Mouse (Mus musculus) forebrain, embryonic 10.5 days (tissue): Measurements from ENCODE around the gene Sorl1. TPM values are rescaled to one million over a fixed set of nuclear protein-coding genes. Genes with fewer than 3 reads are reported as not detected.
A peak's percentile ranks its signal among the peaks of the same experiment; 100 is the strongest.

Source experiments
- DNase-seq: peaks from one replicate; pipeline ENCODE4 v3.0.0-alpha.2; 2017; ENCODE audit warnings: low spot score; ENCODE audit errors: extremely low spot score
- H3K27ac ChIP-seq: fragments of 300-500 bp; sonication (generic); 2 replicates; pipeline ENCODE4 v1.5.1; 2016; ENCODE audit warnings: mild to moderate bottlenecking
- H3K27me3 ChIP-seq: fragments of 300-500 bp; sonication (generic); 2 replicates; pipeline ENCODE4 v1.6.1; 2016; ENCODE audit warnings: mild to moderate bottlenecking; ENCODE audit not compliant: poor library complexity, severe bottlenecking
- H3K36me3 ChIP-seq: fragments of 300-500 bp; sonication (generic); replicated peaks from 2 replicates; pipeline ENCODE4 v1.6.1; 2016; ENCODE audit warnings: mild to moderate bottlenecking, moderate library complexity
- H3K4me1 ChIP-seq: fragments of 300-500 bp; sonication (generic); 2 replicates; pipeline ENCODE4 v1.6.1; 2016
- H3K4me3 ChIP-seq: fragments of 300-500 bp; sonication (generic); 2 replicates; pipeline ENCODE4 v1.5.1; 2016; ENCODE audit warnings: mild to moderate bottlenecking, moderate library complexity
- H3K9me3 ChIP-seq: fragments of 300-500 bp; sonication (generic); 2 replicates; pipeline ENCODE4 v1.6.1; 2016; ENCODE audit warnings: mild to moderate bottlenecking, moderate library complexity
- WGBS: fragments of 180-500 bp; shearing (Covaris S2); methylation state at CpG from one replicate; pipeline ENCODE4 v1.1.7; 2016; 5-methylcytosine and 5-hydroxymethylcytosine counted together
- polyA plus RNA-seq: library from polyadenylated mRNA; unstranded; fragments of >200 nt; fragmentation: Nextera tagmentation; extraction: Ambion mirVana; gene quantifications from 2 replicates; pipeline ENCODE4 v1.2.1, GENCODE M21; 2016

The Sorl1 gene
- 1.9 and 4.7 TPM in 2 replicates for polyA plus RNA-seq

DNA sequence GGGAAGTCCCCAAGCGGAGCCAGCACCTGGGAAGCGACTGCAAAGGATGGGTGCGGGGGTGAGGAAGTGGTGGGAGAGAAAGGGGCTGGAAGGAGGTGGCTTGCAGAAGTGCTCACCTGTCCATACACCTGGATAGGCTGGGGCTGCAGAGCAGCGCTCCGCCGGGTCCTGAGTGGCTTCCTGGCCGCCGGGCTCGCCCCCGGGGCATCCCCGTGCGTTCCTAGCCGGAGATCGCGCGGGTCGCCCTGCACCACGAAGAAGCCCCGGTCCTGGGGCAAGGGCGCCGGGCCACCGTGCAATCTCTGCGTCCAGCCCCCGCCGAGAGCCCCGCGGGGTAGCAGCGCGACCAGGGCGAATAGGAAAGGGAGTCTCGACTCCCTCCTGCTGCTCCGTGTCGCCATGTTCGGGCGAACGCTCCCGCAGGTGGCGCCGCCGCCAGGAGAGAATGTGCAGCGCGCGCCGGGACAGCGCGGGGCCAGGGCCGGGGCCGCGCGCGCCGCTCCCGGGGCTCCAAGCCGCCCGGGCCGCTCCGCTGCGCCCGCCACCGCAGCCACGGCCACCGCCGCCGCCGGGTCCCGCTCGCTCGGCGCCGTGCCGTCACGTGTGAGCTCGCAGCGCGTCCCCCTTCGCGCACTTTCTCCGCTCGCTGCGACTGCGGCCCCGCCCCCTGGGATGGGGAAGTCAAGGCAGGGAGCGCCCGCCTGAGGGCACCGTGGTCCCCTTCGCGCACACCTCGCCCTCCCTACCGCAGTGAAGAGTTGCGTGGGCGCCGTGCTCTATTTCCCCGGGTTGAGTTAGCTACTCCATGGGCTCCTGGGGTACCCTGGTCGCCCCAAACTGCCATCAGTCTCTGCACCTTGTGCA is at the start of gene Sorl1:
Gene Sorl1, minus strand, starts transcription at position 585 of the 864 bp plus-strand sequence.
- under 1% methylated on average over 94 of the region's 94 CpGs for WGBS
- H3K27ac ChIP-seq: peak within 1 kb of the TSS; percentile 86
- no peaks in the 10 kb centered on the region for H3K36me3 ChIP-seq
- H3K4me3 ChIP-seq: peak within 1 kb of the TSS; percentile 76
- DNase-seq: peak; percentile 53
- no peaks in the 10 kb centered on the region for H3K9me3 ChIP-seq
- peaks cover 19% of the 10 kb centered on the region for H3K4me1 ChIP-seq
- peaks cover 66% of the 10 kb centered on the region for H3K27me3 ChIP-seq

DNA sequence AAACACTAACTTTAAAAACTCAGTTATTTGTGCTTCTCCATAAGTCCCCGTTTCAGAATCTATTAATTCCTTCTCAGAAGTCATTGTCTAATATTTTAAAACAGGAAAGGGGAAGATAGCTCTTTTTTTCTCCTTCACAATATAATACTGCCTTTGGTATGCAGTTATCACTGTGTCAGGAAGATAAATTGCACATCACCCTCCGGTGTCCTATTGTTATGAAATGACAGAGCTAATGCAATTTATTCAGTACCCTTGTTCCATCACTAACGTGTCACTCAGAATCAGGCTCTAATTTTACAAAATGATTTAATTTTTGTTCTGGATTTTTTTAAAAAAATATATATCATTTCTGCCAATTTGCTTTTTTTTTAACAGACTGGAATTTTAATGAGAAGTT is 49.7 kb upstream of the Sorl1 start:
- H3K4me3 ChIP-seq: no peak overlapping the region
- no peaks in the 10 kb centered on the region for H3K36me3 ChIP-seq
- no peak overlapping the region for H3K27ac ChIP-seq
- WGBS: 91% methylated on average over 3 of the region's 3 CpGs
- H3K27me3 ChIP-seq: no peaks in the 10 kb centered on the region
- no peak for DNase-seq
- peaks cover 19% of the 10 kb centered on the region for H3K4me1 ChIP-seq
- H3K9me3 ChIP-seq: no peaks in the 10 kb centered on the region

DNA sequence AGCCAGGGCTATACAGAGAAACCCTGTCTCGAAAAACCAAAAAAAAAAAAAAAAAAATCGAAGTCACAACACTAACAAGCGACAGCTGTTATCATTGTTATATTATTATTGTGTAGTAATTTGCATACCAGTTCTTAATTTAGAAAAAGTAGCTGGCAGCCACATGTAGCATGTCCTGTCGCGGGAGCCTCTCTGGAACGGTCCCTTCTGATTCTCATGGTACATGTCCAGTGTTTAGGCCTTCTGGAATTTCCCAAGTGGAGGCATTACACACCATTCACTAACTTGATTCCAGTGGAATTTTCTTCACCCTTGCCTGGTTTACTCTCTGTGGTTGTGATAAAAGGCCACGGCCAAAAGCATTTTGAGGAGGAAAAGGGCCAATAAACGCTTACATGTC is 45.4 kb upstream of the Sorl1 start:
- H3K36me3 ChIP-seq: no peaks in the 10 kb centered on the region
- no peak overlapping the region for H3K4me3 ChIP-seq
- DNase-seq: no peak
- peaks cover 4% of the 10 kb centered on the region for H3K4me1 ChIP-seq
- 92% methylated on average over 8 of the region's 8 CpGs for WGBS
- no peak overlapping the region for H3K27ac ChIP-seq
- no peaks in the 10 kb centered on the region for H3K27me3 ChIP-seq
- no peaks in the 10 kb centered on the region; the same call in 1 of the 2 replicates for H3K9me3 ChIP-seq

DNA sequence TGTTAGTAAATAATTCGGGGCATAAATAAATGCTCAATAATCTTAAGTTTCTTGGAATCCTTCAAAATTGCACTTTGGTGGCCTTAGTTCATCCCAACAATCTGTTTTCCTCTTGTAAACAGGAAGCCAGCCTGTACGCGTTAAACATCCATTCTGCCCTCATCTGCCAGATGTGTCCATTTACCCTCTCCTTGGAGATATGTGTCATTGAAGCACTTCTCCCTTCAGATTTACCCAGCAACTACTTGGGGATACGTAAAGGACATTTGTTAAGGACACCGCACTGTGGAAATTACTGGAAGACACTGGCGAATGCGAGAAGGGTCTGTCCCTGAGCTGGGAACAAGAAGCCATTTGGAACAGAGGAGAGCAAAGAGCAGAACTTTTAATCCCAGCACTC is 44.9 kb upstream of the Sorl1 start:
- Histone ChIP-seq H3K36me3 (no peaks in the 10 kb centered on the region), H3K27me3 (no peaks in the 10 kb centered on the region), H3K9me3 (no peaks in the 10 kb centered on the region; the same call in 1 of the 2 replicates), H3K4me3 (no peak overlapping the region), H3K27ac (no peak overlapping the region), H3K4me1 (no peaks in the 10 kb centered on the region)
- DNase-seq: no peak
- 94% methylated on average over 7 of the region's 7 CpGs for WGBS

DNA sequence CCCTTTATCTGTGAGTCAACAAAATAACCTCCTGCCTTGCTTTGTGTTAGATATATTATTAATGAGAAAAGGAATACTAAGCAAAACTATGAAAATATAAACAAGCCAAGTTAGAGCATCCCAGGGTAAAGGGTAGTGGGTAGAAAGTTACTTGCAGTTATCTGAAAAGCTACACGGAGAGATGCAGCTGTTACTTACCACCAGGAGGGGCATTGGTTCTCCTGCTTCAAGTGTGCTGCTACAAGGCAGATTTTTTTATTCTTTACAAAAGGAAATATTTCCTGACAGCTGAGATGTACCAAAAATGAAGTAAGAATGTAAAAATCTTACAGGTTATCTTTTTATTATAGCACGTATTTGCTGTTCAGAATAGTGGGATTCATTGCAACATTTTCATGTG is 40.8 kb upstream of the Sorl1 start:
- Histone ChIP-seq H3K4me3 (no peak overlapping the region), H3K27ac (no peak overlapping the region), H3K27me3 (no peaks in the 10 kb centered on the region), H3K4me1 (no peaks in the 10 kb centered on the region), H3K9me3 (no peaks in the 10 kb centered on the region; the same call in 1 of the 2 replicates), H3K36me3 (no peaks in the 10 kb centered on the region)
- WGBS: 86% methylated on average over 2 of the region's 2 CpGs
- DNase-seq: no peak

DNA sequence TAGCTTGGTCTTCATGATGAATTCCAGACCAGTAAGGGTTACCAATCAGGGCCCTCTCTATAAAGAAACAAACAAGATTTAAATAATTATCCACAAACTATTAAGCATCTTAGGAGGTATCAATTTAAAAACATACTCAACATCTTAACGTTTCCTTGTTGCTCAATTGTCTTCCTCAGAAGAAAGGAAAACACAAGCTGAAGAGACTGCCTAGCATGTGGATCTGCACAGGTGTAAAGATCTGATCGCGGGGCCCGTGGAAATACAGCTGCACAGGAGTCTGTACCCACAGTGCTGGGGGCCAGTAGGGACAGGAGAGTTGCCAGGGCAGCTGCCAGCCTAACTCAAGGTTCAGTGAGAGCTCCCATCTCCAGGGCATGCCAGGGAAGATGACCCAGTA is 38.9 kb upstream of the Sorl1 start:
- WGBS: 88% methylated on average over 4 of the region's 4 CpGs
- no peak for DNase-seq

DNA sequence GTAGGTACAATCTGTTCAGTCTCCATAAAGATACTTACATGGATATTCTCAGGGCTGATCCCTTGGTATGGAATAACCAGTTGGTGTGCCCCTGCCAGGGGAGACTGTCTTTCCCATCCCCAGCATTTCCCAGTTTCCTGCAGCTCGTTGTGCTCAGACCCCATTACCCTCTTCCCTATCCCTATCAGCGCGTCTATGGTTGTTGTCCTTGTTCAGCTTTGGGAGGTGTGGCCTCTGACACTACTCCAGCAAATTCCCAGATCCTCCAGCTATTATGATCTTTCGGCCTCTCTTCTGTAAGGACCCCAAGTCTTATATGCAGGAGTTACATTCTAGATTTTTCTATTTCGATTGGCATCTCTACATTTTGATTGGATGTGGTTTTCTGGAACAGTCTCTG is 35.3 kb upstream of the Sorl1 start:
- Histone ChIP-seq H3K27me3 (no peaks in the 10 kb centered on the region), H3K9me3 (no peaks in the 10 kb centered on the region), H3K27ac (no peak overlapping the region), H3K4me1 (no peaks in the 10 kb centered on the region), H3K36me3 (no peaks in the 10 kb centered on the region), H3K4me3 (no peak overlapping the region)
- DNase-seq: no peak
- WGBS: 85% methylated on average over 5 of the region's 5 CpGs

More for the DNA sequence above, 38.9 kb upstream of the Sorl1 start:
- Histone ChIP-seq H3K27ac (no peak overlapping the region), H3K36me3 (no peaks in the 10 kb centered on the region), H3K9me3 (no peaks in the 10 kb centered on the region; the same call in 1 of the 2 replicates), H3K27me3 (no peaks in the 10 kb centered on the region), H3K4me1 (no peaks in the 10 kb centered on the region), H3K4me3 (no peak overlapping the region)

DNA sequence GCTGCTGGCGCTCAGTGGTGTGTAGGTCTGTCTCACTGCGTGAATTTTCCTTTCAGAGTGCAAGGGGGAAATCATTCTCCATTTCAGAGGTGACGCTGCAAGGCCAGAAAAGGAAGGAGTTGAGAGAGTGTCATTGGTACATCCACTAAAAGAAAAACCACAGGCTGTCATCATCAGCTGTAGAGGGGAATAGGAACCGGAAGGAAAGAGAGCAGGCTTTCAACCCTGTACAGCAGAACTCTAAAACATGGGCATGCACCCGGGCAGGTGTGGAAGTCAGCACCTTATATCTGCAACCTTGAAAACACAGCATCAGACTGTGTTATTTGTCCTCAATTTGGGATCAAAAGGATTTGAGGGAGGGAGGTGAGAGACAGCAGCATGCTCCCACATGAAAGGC is 34.6 kb upstream of the Sorl1 start:
- H3K4me1 ChIP-seq: no peaks in the 10 kb centered on the region
- no peak overlapping the region for H3K4me3 ChIP-seq
- H3K9me3 ChIP-seq: no peaks in the 10 kb centered on the region
- 79% methylated on average over 5 of the region's 5 CpGs for WGBS
- H3K36me3 ChIP-seq: no peaks in the 10 kb centered on the region
- no peak for DNase-seq
- no peak overlapping the region for H3K27ac ChIP-seq
- no peaks in the 10 kb centered on the region for H3K27me3 ChIP-seq

DNA sequence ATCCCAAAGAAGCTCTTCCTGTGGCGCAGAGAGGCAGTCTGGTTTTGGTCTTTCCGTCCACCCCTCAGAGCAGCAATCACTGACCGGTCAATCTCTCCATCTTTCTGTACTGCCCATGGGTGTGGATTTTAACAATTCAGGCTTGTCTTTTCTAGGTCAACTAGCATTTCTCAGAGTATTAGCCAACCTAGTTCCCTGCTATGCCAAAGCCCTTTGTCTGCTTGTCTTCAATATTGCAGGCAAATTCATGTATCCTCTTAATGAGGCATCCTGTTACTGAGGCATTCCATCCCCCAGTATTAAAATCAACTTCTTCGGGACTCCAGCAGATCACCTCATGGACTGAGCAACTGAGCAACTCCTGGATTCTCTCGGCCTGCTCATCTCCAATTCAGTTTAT is 33.9 kb upstream of the Sorl1 start:
- WGBS: 90% methylated on average over 5 of the region's 5 CpGs
- Histone ChIP-seq H3K9me3 (no peaks in the 10 kb centered on the region), H3K27me3 (no peaks in the 10 kb centered on the region)

DNA sequence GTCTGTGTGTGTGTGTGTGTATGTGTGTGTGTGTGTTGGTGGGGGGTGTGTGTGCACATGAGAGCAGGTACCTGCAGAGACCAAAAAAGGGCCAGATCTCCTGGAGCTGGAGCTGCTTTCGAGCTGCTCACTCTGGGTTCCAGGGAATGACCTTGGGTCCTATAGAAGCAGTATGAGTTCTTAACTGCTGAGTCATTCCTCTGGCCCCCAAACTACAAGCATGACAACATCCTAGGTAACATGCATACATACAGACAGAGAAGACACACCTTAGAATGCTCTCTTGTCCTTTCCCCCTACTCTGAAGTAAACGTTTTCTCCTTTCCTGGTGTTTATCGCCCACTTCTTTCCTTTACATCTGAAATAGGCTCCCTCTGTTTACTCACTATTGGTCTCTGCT is 32.5 kb upstream of the Sorl1 start:
- H3K4me3 ChIP-seq: no peak overlapping the region
- H3K27me3 ChIP-seq: no peaks in the 10 kb centered on the region
- no peaks in the 10 kb centered on the region for H3K36me3 ChIP-seq
- no peak overlapping the region for H3K27ac ChIP-seq
- WGBS: 83% methylated on average over 3 of the region's 3 CpGs
- DNase-seq: no peak
- no peaks in the 10 kb centered on the region for H3K9me3 ChIP-seq
- H3K4me1 ChIP-seq: no peaks in the 10 kb centered on the region

More for the DNA sequence above, 33.9 kb upstream of the Sorl1 start:
- Histone ChIP-seq H3K36me3 (no peaks in the 10 kb centered on the region), H3K4me1 (no peaks in the 10 kb centered on the region), H3K4me3 (no peak overlapping the region), H3K27ac (no peak overlapping the region)
- no peak for DNase-seq

DNA sequence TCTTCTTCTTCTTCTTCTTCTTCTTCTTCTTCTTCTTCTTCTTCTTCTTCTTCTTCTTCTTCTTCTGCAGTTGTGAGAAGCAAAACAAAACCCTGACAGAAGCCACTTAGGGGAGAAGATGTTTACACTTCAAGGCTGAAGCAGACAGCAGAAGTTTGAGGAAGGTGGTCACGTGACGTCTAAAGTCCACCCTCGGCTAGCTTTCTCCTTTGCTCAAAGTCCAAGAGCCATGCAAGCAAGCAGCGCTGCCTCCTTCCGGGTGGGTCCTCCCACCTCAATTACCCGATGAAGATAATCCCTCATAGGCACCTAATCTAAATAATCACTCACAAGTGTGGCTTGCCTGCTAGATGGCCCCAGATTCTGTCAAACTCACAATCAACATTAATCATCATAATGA is 30.6 kb upstream of the Sorl1 start:
- Histone ChIP-seq H3K27me3 (no peaks in the 10 kb centered on the region), H3K27ac (no peak overlapping the region), H3K9me3 (no peaks in the 10 kb centered on the region), H3K4me3 (no peak overlapping the region), H3K4me1 (no peaks in the 10 kb centered on the region), H3K36me3 (no peaks in the 10 kb centered on the region)
- 92% methylated on average over 6 of the region's 6 CpGs for WGBS
- DNase-seq: no peak

DNA sequence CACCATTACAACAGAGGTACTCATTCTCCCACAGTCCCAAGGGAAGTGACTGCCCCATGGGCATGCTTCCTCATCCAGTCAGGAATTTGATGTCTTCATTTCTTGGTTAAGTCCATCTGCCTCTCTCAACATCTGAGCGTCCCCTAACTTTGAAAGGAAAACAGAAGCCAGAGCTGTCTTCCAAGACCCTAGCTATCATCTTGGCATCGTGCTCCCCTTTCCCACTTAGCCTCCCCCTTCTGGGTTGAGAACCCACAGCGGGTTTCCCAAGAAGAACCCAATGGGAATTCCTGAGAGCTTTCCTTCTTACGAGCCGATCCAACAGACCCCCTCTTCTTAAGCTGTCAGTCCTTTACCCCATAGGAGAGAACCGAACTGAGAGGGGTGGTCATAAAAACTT is 24.7 kb upstream of the Sorl1 start:
- Histone ChIP-seq H3K27me3 (no peaks in the 10 kb centered on the region), H3K4me1 (peaks cover 6% of the 10 kb centered on the region), H3K4me3 (no peak overlapping the region), H3K36me3 (no peaks in the 10 kb centered on the region), H3K27ac (no peak overlapping the region), H3K9me3 (no peaks in the 10 kb centered on the region; the same call in 1 of the 2 replicates)
- 88% methylated on average over 6 of the region's 6 CpGs for WGBS
- no peak for DNase-seq

DNA sequence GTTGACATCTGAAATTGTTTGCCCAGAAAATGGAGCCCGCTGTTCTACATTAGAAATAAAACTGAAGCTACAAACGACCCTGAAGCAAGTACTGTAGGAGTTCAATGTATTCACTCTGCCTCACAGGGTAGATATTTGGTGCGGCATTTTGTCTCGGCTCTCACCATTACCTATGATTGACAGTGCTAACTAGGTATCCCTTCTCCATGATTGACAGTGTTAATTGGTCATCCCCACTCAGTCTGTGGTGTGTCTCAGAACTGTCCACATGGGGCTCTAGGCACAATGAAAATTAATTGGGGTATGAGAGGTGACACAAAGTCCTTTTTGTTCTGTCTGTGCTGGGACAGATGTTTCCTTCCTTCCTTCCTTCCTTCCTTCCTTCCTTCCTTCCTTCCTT is 23.9 kb upstream of the Sorl1 start:
- DNase-seq: no peak
- no peaks in the 10 kb centered on the region; the same call in 1 of the 2 replicates for H3K9me3 ChIP-seq
- H3K4me3 ChIP-seq: no peak overlapping the region
- no peaks in the 10 kb centered on the region for H3K27me3 ChIP-seq
- H3K4me1 ChIP-seq: peaks cover 6% of the 10 kb centered on the region
- H3K27ac ChIP-seq: no peak overlapping the region
- WGBS: 74% methylated on average over 4 of the region's 4 CpGs
- H3K36me3 ChIP-seq: no peaks in the 10 kb centered on the region
